Mouse (Mus musculus) myocyte (in vitro differentiated cells): ENCODE data around the gene Fra10ac1.

ENCODE experiments used
- MYOG ChIP-seq, 3 experiments: IDR thresholded peaks; one replicate each; pipeline ENCODE4 v1.6.1; 2011; ENCODE audit warnings: control low read depth in 2 of 3, low read depth in 2 of 3, mild to moderate bottlenecking in 2 of 3; ENCODE audit not compliant: insufficient read length in 2 of 3, control insufficient read depth in 1 of 3, insufficient read depth in 1 of 3
- SRF ChIP-seq: IDR thresholded peaks from one replicate; pipeline ENCODE4 v1.6.1; 2011; ENCODE audit warnings: low read depth; ENCODE audit not compliant: control insufficient read depth, insufficient read length
- USF1 ChIP-seq: IDR thresholded peaks from one replicate; pipeline ENCODE4 v1.6.1; 2011; ENCODE audit warnings: low read depth, mild to moderate bottlenecking, control low read depth, moderate library complexity

GRCm38 (mm10) chr19:38186631-38187344 is 37.2 kb downstream of the Fra10ac1 start:
- TF ChIP-seq USF1 (no peak), SRF (no peak), MYOG (IDR thresholded peaks at IDR 0.05; ENCODE audit: control insufficient read depth in 1 of 3, insufficient read depth in 1 of 3, insufficient read length in 2 of 3, low read depth in 2 of 3) (no peak)
